11 mouse cellular contexts compared by ENCODE assay signal in the genomic region with DNA sequence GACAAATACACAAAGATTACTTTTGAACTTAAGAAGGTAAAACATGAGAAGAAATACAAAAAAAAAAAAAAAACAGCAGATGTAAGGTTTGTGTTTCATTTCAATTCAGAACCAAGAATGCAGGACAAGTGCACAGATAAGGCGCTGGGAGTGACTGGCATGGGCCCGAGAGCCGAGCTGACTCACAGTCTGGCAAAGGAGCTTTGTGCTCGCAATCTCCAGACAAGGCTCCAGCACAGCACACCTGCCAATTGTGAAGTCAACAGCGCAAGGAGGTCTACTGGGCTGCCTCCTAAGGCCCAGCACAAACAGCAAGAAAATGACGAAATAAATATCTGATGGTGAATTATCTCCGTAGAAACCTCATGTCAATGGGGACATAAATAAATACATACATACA. TPM values are rescaled to one million over a fixed set of nuclear protein-coding genes. Genes with fewer than 3 reads are reported as not detected.
DNase-seq lines count a peak whose midpoint lies in the region; ATAC-seq and TF ChIP-seq lines count a peak whose summit lies in the region.
"Had no signal": no experiment of that assay in that cellular context is flagged by ENCODE, and none has a peak within 500 bp of the region (broad histone marks: within the 10 kb centered on the region; RNA-seq: fewer than 3 reads in every experiment).

No protein-coding gene starts in this region.

- peak overlapping the region; percentile 16; the same call in 1 of the 2 replicates for H3K4me2 ChIP-seq in heart, postnatal 0 days (ENCODE audit: low read depth, low read length)
- H3K4me2 ChIP-seq in hindbrain, embryonic 14.5 days (replicated peaks), result no peak overlapping the region
- H3K4me2 ChIP-seq in forebrain, embryonic 12.5 days, result no peak overlapping the region
- H3K4me2 ChIP-seq: embryonic facial prominence, embryonic 15.5 days; hindbrain, embryonic 13.5 days had no signal

- peak; percentile 68; the same call in 1 of the 2 replicates for ATAC-seq in cerebellum, adult (ENCODE audit: insufficient number of reproducible peaks, low FRiP score, low TSS enrichment)
- ATAC-seq in heart, postnatal 0 days (ENCODE audit: insufficient read depth, low read depth), result peak; percentile 63
- ATAC-seq in hindbrain, embryonic 14.5 days (ENCODE audit: low FRiP score), result no peak
- no peak for ATAC-seq in forebrain, embryonic 12.5 days (ENCODE audit: low FRiP score)

- no peak for TF ChIP-seq EP300 in heart, postnatal 0 days (IDR thresholded peaks at IDR 0.05; ENCODE audit: low read depth)

- no peak overlapping the region for H3K9ac ChIP-seq in heart, postnatal 0 days (replicated peaks; ENCODE audit: low read depth, low read length)
- no peak overlapping the region for H3K9ac ChIP-seq in hindbrain, embryonic 14.5 days
- H3K9ac ChIP-seq in forebrain, embryonic 12.5 days, result no peak overlapping the region
- H3K9ac ChIP-seq: embryonic facial prominence, embryonic 15.5 days; hindbrain, embryonic 13.5 days had no signal

- TF ChIP-seq CTCF in heart, postnatal 0 days (IDR thresholded peaks at IDR 0.05; ENCODE audit: low read depth), result no peak

- H3K4me3 ChIP-seq in heart, postnatal 0 days (ENCODE audit: low read depth, low read length), result no peak overlapping the region
- no peak overlapping the region for H3K4me3 ChIP-seq in hindbrain, embryonic 14.5 days (replicated peaks; ENCODE audit: low read length)
- no peak overlapping the region for H3K4me3 ChIP-seq in forebrain, embryonic 12.5 days (replicated peaks)
- H3K4me3 ChIP-seq: embryonic facial prominence, embryonic 15.5 days; hindbrain, embryonic 13.5 days had no signal

- no peaks in the 10 kb centered on the region for H3K9me3 ChIP-seq in heart, postnatal 0 days (replicated peaks; ENCODE audit: control insufficient read depth, low read length)
- H3K9me3 ChIP-seq in hindbrain, embryonic 14.5 days (ENCODE audit: control insufficient read depth, low read length), result no peaks in the 10 kb centered on the region
- no peaks in the 10 kb centered on the region for H3K9me3 ChIP-seq in forebrain, embryonic 12.5 days
- H3K9me3 ChIP-seq: embryonic facial prominence, embryonic 15.5 days; hindbrain, embryonic 13.5 days had no signal

- 20% methylated on average over 7 of the region's 7 CpGs for WGBS in heart, postnatal 0 days
- 73% methylated on average over 7 of the region's 7 CpGs for WGBS in hindbrain, embryonic 14.5 days
- 75% methylated on average over 7 of the region's 7 CpGs for WGBS in forebrain, embryonic 12.5 days

- no peak overlapping the region for H3K27ac ChIP-seq in heart, postnatal 0 days (ENCODE audit: low read depth)
- no peak overlapping the region for H3K27ac ChIP-seq in hindbrain, embryonic 14.5 days
- no peak overlapping the region for H3K27ac ChIP-seq in forebrain, embryonic 12.5 days
- H3K27ac ChIP-seq: embryonic facial prominence, embryonic 15.5 days had no signal

- no peak for DNase-seq in cerebellum, adult 11-12 months
- peak; percentile 55 for DNase-seq in adrenal gland, postnatal 10 days
- peak; percentile 58 for DNase-seq in heart, postnatal 0 days (ENCODE audit: low spot score)
- peak; percentile 44 for DNase-seq in lung, postnatal 10 days
- no peak for DNase-seq in hindbrain, embryonic 14.5 days (ENCODE audit: low spot score)
- DNase-seq in urinary bladder, postnatal 4 days (ENCODE audit: low spot score in 2 of 2), result no peak
- DNase-seq: left cerebral cortex, postnatal 4 days had no signal

- peaks cover 31% of the 10 kb centered on the region for H3K4me1 ChIP-seq in heart, postnatal 0 days (ENCODE audit: control insufficient read depth, insufficient read depth)
- H3K4me1 ChIP-seq in hindbrain, embryonic 14.5 days (replicated peaks; ENCODE audit: control insufficient read depth, insufficient read depth, low read length), result peaks cover 27% of the 10 kb centered on the region
- peaks cover 56% of the 10 kb centered on the region for H3K4me1 ChIP-seq in forebrain, embryonic 12.5 days

- H3K27me3 ChIP-seq in heart, postnatal 0 days (ENCODE audit: control insufficient read depth, insufficient read depth, low read length), result no peaks in the 10 kb centered on the region
- no peaks in the 10 kb centered on the region for H3K27me3 ChIP-seq in hindbrain, embryonic 14.5 days (ENCODE audit: control insufficient read depth, insufficient read depth, low read length)
- no peaks in the 10 kb centered on the region for H3K27me3 ChIP-seq in forebrain, embryonic 12.5 days
- H3K27me3 ChIP-seq: embryonic facial prominence, embryonic 15.5 days; hindbrain, embryonic 13.5 days had no signal

- no peaks in the 10 kb centered on the region for H3K36me3 ChIP-seq in heart, postnatal 0 days (replicated peaks; ENCODE audit: control insufficient read depth, insufficient read depth, low read length)
- H3K36me3 ChIP-seq in hindbrain, embryonic 14.5 days (replicated peaks; ENCODE audit: control insufficient read depth, insufficient read depth), result no peaks in the 10 kb centered on the region
- no peaks in the 10 kb centered on the region for H3K36me3 ChIP-seq in forebrain, embryonic 12.5 days (replicated peaks)
- H3K36me3 ChIP-seq: embryonic facial prominence, embryonic 15.5 days; hindbrain, embryonic 13.5 days had no signal

RNA-seq across cellular contexts. Expression of a gene that starts 9.8 kb away (rescaled TPM):
- 10 to 100 TPM; 33.2 to 36.7 TPM for total RNA-seq in adrenal gland, postnatal 10 days (2021)
- 32.7 and 38.3 TPM in 2 replicates for total RNA-seq in heart, postnatal 0 days (2014; rRNA removed; ENCODE audit: low replicate concordance)
- 6.7 and 7.1 TPM in 2 replicates for polyA plus RNA-seq in heart, postnatal 0 days (2015; fragmentation: Nextera tagmentation; extraction: Ambion mirVana)
- 22.0 and 23.9 TPM in 2 replicates for polyA plus RNA-seq in hindbrain, embryonic 14.5 days (2014; fragmentation: Nextera tagmentation; extraction: Ambion mirVana)
- polyA plus RNA-seq in forebrain, embryonic 12.5 days (2016; fragmentation: Nextera tagmentation; extraction: Ambion mirVana), result 43.6 and 48.2 TPM in 2 replicates

Comparison
In these comparisons a context has a peak if more than half of its experiments do, and no peak if none do; other contexts are left out.
1. ATAC-seq: peak in cerebellum, adult (single experiment) and heart, postnatal 0 days (single experiment); none in hindbrain, embryonic 14.5 days (single experiment) and forebrain, embryonic 12.5 days (single experiment).
2. DNase-seq: peak in adrenal gland, postnatal 10 days (single experiment), heart, postnatal 0 days (single experiment) and lung, postnatal 10 days (single experiment); none in cerebellum, adult 11-12 months (single experiment), hindbrain, embryonic 14.5 days (single experiment) and urinary bladder, postnatal 4 days (0 of 2).